Mouse (Mus musculus) heart, adult 9 months (tissue): ENCODE data around the gene Topors.
A peak's percentile ranks its signal among the peaks of the same experiment; 100 is the strongest.
"Not testable (repeated sequence)": the region's sequence is repeated elsewhere in the genome, so short reads cannot be mapped to it uniquely, and the experiment has no call there.

Experiments
- DNase-seq, 2 experiments: peaks; one replicate each; pipeline ENCODE4 v3.0.0; 2022; ENCODE audit warnings: low spot score in 2 of 2

The Topors gene

GRCm38 (mm10) chr4:40269430-40270032, at the start of gene Topors, which contains the start of gene Smim27:
TSS of gene Topors (minus strand) at chr4:40269850.
TSS of gene Smim27 (plus strand) at chr4:40269579.
- DNase-seq: peak; percentile 96 to 98

GRCm38 (mm10) chr4:40317404-40317803, 47.8 kb upstream of the Topors start:
- DNase-seq: no peak

- DNase-seq: no peak
Measured at GRCm38 (mm10) chr4:40313026-40313425, 43.4 kb upstream of the Topors start.

- DNase-seq: no peak
Measured at GRCm38 (mm10) chr4:40312213-40312612, 42.6 kb upstream of the Topors start.

GRCm38 (mm10) chr4:40310796-40311383, 41.2 kb upstream of the Topors start:
- DNase-seq: no peak

GRCm38 (mm10) chr4:40309682-40310081, 40.0 kb upstream of the Topors start:
- DNase-seq: no peak

GRCm38 (mm10) chr4:40302445-40303125, 32.9 kb upstream of the Topors start:
- DNase-seq: no peak

GRCm38 (mm10) chr4:40301076-40301789, 31.6 kb upstream of the Topors start:
- DNase-seq: peak; percentile 38 to 63

- no peak for DNase-seq
Measured at GRCm38 (mm10) chr4:40299169-40299568, 29.5 kb upstream of the Topors start.

- DNase-seq: not testable (repeated sequence)
Measured at GRCm38 (mm10) chr4:40291511-40291910, 21.9 kb upstream of the Topors start.

- no peak for DNase-seq
Measured at GRCm38 (mm10) chr4:40289046-40289445, 19.4 kb upstream of the Topors start.

GRCm38 (mm10) chr4:40287415-40287814, 17.8 kb upstream of the Topors start:
- DNase-seq: no peak

GRCm38 (mm10) chr4:40285582-40285981, 15.9 kb upstream of the Topors start:
- peak in 1 of 2 experiments; percentile 53 for DNase-seq

GRCm38 (mm10) chr4:40279276-40279900, 9.7 kb upstream of the Topors start, which contains the start of gene Ndufb6:
TSS of gene Ndufb6 (minus strand) at chr4:40279421.
- DNase-seq: peak; percentile 91 to 94

- no peak for DNase-seq
Measured at GRCm38 (mm10) chr4:40278880-40279275, 9.2 kb upstream of the Topors start.

GRCm38 (mm10) chr4:40268835-40269234, 815 bp downstream of the Topors start:
- peak in 1 of 2 experiments; percentile 6 for DNase-seq

GRCm38 (mm10) chr4:40268204-40268813, 1.3 kb downstream of the Topors start:
- peak; percentile 89 to 91 for DNase-seq

GRCm38 (mm10) chr4:40267681-40268080, 2.0 kb downstream of the Topors start:
- DNase-seq: peak in 1 of 2 experiments; percentile 4

GRCm38 (mm10) chr4:40264321-40264720, 5.3 kb downstream of the Topors start:
- no peak for DNase-seq

GRCm38 (mm10) chr4:40254385-40255103, 15.1 kb downstream of the Topors start:
- DNase-seq: no peak

GRCm38 (mm10) chr4:40253766-40254165, 15.9 kb downstream of the Topors start:
- no peak for DNase-seq
